Mouse (Mus musculus): ENCODE measurements at regions not wholly inside any gene's neighbourhood (a gene's known extent, or its start where the extent isn't known, plus 50 kb on each side); places are given as distances from the start of the nearest gene placed in this dataset.

GRCm38 (mm10) chr1:35823981-35824880, 244.0 kb upstream of the Hs6st1 start:
- TF ChIP-seq POLR2A (IDR thresholded peaks at IDR 0.05; ENCODE audit: extremely low read depth, insufficient read depth, low read length) = no peak
- TF ChIP-seq CTCF (IDR thresholded peaks at IDR 0.05; ENCODE audit: extremely low read depth, insufficient read depth, low read length) = no peak
